Mouse (Mus musculus) adipose tissue, adult 10 weeks (tissue): Measurements from ENCODE around the gene Emb. TPM values are rescaled to one million over a fixed set of nuclear protein-coding genes. Genes with fewer than 3 reads are reported as not detected.

Experiments
- polyA plus RNA-seq: library from polyadenylated mRNA; stranded (reverse); fragments of 350-450 nt; fragmentation: Illumina TruSeq; extraction: RNeasy Lipid Tissue Mini Kit (QIAGEN cat#74804); gene quantifications from one replicate; pipeline ENCODE4 v1.2.3, GENCODE M21; 2014; ENCODE audit warnings: low read depth, low replicate concordance

The Emb gene
- polyA plus RNA-seq, result 63.4 TPM

DNA sequence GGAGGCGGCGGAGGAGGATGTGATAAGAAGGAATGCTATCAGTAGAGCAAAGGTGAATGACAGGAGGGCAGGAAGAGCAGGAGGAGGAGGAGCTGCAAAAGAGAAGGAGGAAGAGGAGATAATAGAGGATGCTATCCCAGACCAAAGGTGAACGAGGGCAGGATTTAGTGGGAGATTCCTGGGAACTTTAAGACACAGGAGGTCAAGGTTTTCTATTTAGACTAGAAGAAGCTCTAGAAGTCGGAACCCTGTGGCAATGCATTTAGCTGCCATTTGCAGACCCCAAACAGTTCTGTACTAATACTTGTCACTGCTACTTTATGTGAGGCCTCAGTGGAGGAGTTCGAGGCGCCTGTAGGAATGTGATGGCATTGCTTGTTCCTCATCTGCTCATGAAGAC lies at the start of gene Emb:
Emb (plus strand) TSS at position 301 of the 400 bp plus-strand sequence.

DNA sequence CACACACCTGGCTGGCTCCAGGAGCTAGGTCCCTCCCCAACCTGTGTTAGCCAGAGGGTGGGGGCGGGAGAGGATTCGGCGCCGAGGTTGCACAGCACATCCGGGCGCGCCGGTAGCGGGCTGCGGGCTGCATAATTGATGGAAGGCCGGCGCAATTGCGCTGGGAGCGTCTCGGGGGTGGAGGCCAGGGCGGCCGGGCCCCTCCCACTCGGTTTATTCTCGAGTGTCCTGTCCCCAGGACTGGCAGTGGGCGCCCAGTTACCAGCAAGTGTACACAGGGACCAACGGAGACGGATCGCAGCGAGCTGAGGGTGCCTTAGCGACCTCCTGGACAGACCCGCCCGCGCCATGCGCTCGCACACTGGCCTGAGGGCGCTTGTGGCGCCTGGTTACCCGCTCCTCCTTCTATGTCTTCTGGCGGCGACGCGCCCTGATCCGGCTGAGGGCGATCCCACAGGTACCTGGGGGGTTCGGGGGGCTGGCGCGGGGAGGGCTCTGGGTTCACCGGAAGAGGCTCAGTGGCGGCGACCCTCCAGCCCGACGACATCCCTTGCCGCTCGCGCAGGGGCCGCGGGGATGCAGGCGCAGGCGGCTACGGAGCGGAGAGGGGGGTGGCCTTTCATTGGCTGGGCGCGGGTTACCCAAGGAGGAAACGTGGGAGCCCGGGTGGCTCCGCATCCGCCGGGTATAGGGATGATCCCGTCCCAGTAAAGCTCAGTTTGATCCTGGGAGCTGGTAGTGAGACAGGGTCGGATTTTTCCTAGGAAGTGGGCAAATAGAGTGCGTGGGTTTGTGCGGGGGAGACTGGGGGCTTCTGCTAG lies 12.4 kb downstream of the Emb start, which contains the start of gene Gm17509:
Gm17509 (minus strand) TSS at position 575 of the 821 bp plus-strand sequence.

Other genes starting within 250 kb of the Emb start
- gene Parp8, start 183.0 kb upstream of the Emb start, polyA plus RNA-seq, result 17.3 TPM
- 0.29 TPM for gene Gm17509, start 12.5 kb downstream of the Emb start, polyA plus RNA-seq